Mouse (Mus musculus): ENCODE measurements around the gene Vmn1r91.
"Not testable (repeated sequence)": the region's sequence is repeated elsewhere in the genome, so short reads cannot be mapped to it uniquely, and the experiment has no call there.

The Vmn1r91 gene

DNA sequence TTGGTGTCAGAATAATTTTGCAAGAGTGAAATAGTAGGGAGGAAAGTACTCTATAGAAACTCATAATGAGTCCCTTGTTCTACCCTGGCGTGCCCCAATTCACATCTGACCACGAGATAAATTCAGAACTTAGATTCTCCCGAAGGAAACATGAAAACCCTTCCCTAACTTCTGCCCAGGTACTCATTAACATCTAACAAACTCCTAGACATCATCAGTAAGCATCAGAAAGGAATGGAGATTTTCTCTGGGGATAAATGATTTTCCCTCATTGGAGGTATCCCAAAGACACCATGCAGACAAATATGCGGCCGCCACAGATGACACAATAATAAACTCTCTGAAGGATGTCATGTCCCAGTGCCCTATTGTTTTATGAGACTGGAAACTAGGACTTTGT is at the start of gene Vmn1r91:
Gene Vmn1r91, plus strand, starts transcription at position 301 of the 400 bp plus-strand sequence.
- DNase-seq (ENCODE audit: extremely low read depth, low read depth): not testable (repeated sequence)

DNA sequence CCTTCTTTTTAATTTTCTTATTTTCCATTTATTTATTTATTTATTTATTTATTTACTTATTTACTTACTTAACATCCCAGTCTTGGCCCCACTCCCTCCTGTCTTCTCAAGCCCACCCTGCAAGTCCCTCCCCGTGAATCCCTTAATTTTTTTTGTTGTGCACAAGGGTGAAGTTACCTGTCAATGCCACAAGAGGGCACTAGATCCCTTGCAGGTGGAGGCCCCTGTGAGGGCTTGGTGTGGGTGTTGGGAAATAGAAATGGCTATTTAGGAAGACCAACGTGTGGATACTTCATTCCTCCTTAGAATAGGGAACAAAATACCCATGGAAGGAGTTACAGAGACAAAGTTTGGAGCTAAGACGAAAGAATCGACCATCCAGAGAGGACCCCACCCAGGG is 35.4 kb upstream of the Vmn1r91 start:
- DNase-seq (ENCODE audit: extremely low read depth, low read depth): peak; percentile 2

DNA sequence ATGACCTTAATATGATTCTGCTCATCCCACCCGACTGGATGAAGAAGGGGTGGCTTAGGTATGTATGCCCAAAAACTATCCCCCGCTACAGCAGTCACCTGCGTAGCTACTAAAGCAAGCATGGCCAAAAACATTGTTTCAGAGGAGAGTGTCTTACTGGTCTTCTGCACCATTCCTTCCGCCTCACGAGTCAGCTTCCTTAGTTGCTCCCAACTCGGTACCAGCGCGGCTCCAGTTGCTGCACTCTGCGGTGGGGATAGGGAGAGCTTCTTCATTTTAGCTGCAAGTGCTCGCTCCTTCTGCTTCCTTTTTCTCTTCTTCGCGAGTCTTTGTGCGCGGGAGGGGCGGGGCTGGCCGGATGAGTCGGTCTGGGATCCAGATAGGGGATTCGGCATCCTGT is 21.4 kb upstream of the Vmn1r91 start:
- DNase-seq (ENCODE audit: extremely low read depth, low read depth): not testable (repeated sequence)

DNA sequence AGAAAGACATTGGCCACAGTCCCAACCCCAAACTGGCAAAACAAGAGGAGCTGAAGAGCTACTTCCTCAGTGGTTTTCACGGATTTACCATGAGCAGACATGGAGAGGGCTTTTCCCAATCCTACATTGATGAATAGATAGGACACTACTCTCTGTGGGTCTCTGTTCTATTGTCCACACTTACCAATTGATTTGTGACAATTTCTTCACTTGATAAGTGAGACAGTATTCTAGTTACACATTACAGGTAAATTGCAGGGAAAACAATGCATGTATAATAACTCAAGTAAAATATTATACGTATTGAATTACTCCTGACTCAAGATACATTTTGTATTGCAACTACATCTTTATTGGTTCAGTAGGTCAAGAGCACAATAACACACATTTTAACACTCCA is 23.0 kb downstream of the Vmn1r91 start, which contains the start of gene Gm16442:
Gene Gm16442, minus strand, starts transcription at position 101 of the 400 bp plus-strand sequence.
- not testable (repeated sequence) for DNase-seq (ENCODE audit: extremely low read depth, low read depth)

DNA sequence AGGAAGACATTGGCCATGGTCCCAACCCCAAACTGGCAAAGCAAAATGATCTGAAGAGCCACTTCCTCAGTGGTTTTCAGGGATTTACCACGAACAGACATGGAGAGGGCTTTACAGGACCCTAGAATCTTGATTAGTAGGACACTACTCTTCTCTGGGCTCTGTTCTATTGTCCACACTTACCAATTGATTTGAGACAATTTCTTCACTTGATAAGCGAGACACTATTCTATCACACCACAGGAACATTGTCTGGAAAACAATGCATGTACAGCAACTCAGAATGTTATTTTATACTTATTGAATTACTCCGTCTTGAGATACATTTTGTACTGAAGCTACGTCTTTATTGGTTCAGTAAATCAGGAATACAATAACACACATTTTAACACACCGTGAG is 39.5 kb downstream of the Vmn1r91 start, which contains the start of gene Vmn1r93:
Gene Vmn1r93, minus strand, starts transcription at position 101 of the 400 bp plus-strand sequence.
- not testable (repeated sequence) for DNase-seq (ENCODE audit: extremely low read depth, low read depth)

Data from MEL-GATA-1-ER (cell line).